Mouse (Mus musculus): Measurements from ENCODE around the gene Fam90a1b.
"Not testable (repeated sequence)": the region's sequence is repeated elsewhere in the genome, so short reads cannot be mapped to it uniquely, and the experiment has no call there.

Fam90a1b gene

GRCm38 (mm10) chrX:94366670-94367241 is at the start of gene Fam90a1b, which contains the start of gene Apoo:
TSS of gene Fam90a1b (minus strand) at chrX:94366777.
TSS of gene Apoo (plus strand) at chrX:94367117.
- DNase-seq (ENCODE audit: extremely low read depth, insufficient read length, low spot score): peak; percentile 99

- DNase-seq (ENCODE audit: extremely low read depth, insufficient read length, low spot score): no peak
Measured at GRCm38 (mm10) chrX:94408975-94409374, 42.4 kb upstream of the Fam90a1b start.

- no peak for DNase-seq (ENCODE audit: extremely low read depth, insufficient read length, low spot score)
Measured at GRCm38 (mm10) chrX:94378734-94379133, 12.2 kb upstream of the Fam90a1b start.

GRCm38 (mm10) chrX:94367248-94367647 is 671 bp upstream of the Fam90a1b start:
- DNase-seq (ENCODE audit: extremely low read depth, insufficient read length, low spot score): no peak

GRCm38 (mm10) chrX:94366029-94366428 is 548 bp downstream of the Fam90a1b start:
- no peak for DNase-seq (ENCODE audit: extremely low read depth, insufficient read length, low spot score)

GRCm38 (mm10) chrX:94365381-94365925 is 1.1 kb downstream of the Fam90a1b start:
- DNase-seq (ENCODE audit: extremely low read depth, insufficient read length, low spot score): no peak

GRCm38 (mm10) chrX:94343638-94344037 is 22.9 kb downstream of the Fam90a1b start:
- DNase-seq (ENCODE audit: extremely low read depth, insufficient read length, low spot score): not testable (repeated sequence)

GRCm38 (mm10) chrX:94321036-94321902 is 45.3 kb downstream of the Fam90a1b start:
- DNase-seq (ENCODE audit: extremely low read depth, insufficient read length, low spot score): no peak
